Mouse (Mus musculus) cerebellum, adult 2 months (tissue): ENCODE measurements around the gene Slc45a1.

Experiments used
- CTCF ChIP-seq: fragments of 200-500 bp; IDR thresholded peaks from 2 replicates; pipeline ENCODE4 v1.5.1; 2011; ENCODE audit warnings: low read depth, mild to moderate bottlenecking, control low read depth, low read length, moderate library complexity, borderline replicate concordance; ENCODE audit not compliant: insufficient read depth
- POLR2A ChIP-seq: fragments of 200-500 bp; IDR thresholded peaks from 2 replicates; pipeline ENCODE4 v1.6.1; 2011; ENCODE audit warnings: low read length, control low read depth, borderline replicate concordance; ENCODE audit not compliant: insufficient read depth

- TF ChIP-seq CTCF = no peak
- no peak for TF ChIP-seq POLR2A
These were observed 66.2 kb downstream of the Slc45a1 start for GRCm38 (mm10) chr4:150585800-150586199.
